Mouse (Mus musculus): ENCODE measurements at regions not wholly inside any gene's neighbourhood (a gene's known extent, or its start where the extent isn't known, plus 50 kb on each side); places are given as distances from the start of the nearest gene placed in this dataset.

- no peak for DNase-seq (ENCODE audit: low spot score)
Observed at GRCm38 (mm10) chr9:85524733-85525132, 197.6 kb upstream of the Tent5a start.

GRCm38 (mm10) chr9:85521342-85521741, 194.2 kb upstream of the Tent5a start:
- no peak for DNase-seq (ENCODE audit: low spot score)

- no peak for DNase-seq (ENCODE audit: low spot score)
Observed at GRCm38 (mm10) chr9:85520941-85521340, 193.8 kb upstream of the Tent5a start.

GRCm38 (mm10) chr9:85499006-85499405, 171.9 kb upstream of the Tent5a start:
- no peak for DNase-seq (ENCODE audit: low spot score)

GRCm38 (mm10) chr9:85497348-85497747, 170.2 kb upstream of the Tent5a start:
- no peak for DNase-seq (ENCODE audit: low spot score)

GRCm38 (mm10) chr9:85496506-85497239, 169.5 kb upstream of the Tent5a start:
- no peak for DNase-seq (ENCODE audit: low spot score)

GRCm38 (mm10) chr9:85495056-85495455, 167.9 kb upstream of the Tent5a start:
- no peak for DNase-seq (ENCODE audit: low spot score)

- no peak for DNase-seq (ENCODE audit: low spot score)
Observed at GRCm38 (mm10) chr9:85493760-85494159, 166.6 kb upstream of the Tent5a start.

GRCm38 (mm10) chr9:85490367-85490766, 163.2 kb upstream of the Tent5a start:
- no peak for DNase-seq (ENCODE audit: low spot score)

GRCm38 (mm10) chr9:85487915-85488314, 160.8 kb upstream of the Tent5a start:
- no peak for DNase-seq (ENCODE audit: low spot score)

GRCm38 (mm10) chr9:85487052-85487668, 160.0 kb upstream of the Tent5a start:
- DNase-seq (ENCODE audit: low spot score) = no peak

GRCm38 (mm10) chr9:85485749-85486148, 158.6 kb upstream of the Tent5a start:
- DNase-seq (ENCODE audit: low spot score) = no peak

GRCm38 (mm10) chr9:85483248-85483647, 156.1 kb upstream of the Tent5a start:
- no peak for DNase-seq (ENCODE audit: low spot score)

GRCm38 (mm10) chr9:85480566-85480965, 153.4 kb upstream of the Tent5a start:
- DNase-seq (ENCODE audit: low spot score) = no peak

- DNase-seq (ENCODE audit: low spot score) = no peak
Observed at GRCm38 (mm10) chr9:85475214-85475613, 148.1 kb upstream of the Tent5a start.

- no peak for DNase-seq (ENCODE audit: low spot score)
Observed at GRCm38 (mm10) chr9:85470264-85470821, 143.2 kb upstream of the Tent5a start.

GRCm38 (mm10) chr9:85469288-85469687, 142.1 kb upstream of the Tent5a start:
- DNase-seq (ENCODE audit: low spot score) = no peak

- no peak for DNase-seq (ENCODE audit: low spot score)
Observed at GRCm38 (mm10) chr9:85466671-85467070, 139.5 kb upstream of the Tent5a start.

- DNase-seq (ENCODE audit: low spot score) = no peak
Observed at GRCm38 (mm10) chr9:85459062-85459805, 132.1 kb upstream of the Tent5a start.

- no peak for DNase-seq (ENCODE audit: low spot score)
Observed at GRCm38 (mm10) chr9:85458356-85458755, 131.2 kb upstream of the Tent5a start.

GRCm38 (mm10) chr9:85457400-85457799, 130.3 kb upstream of the Tent5a start:
- DNase-seq (ENCODE audit: low spot score) = no peak

GRCm38 (mm10) chr9:85455382-85455781, 128.2 kb upstream of the Tent5a start:
- DNase-seq (ENCODE audit: low spot score) = no peak
